Comparison of ENCODE assay signal across 12 mouse cellular contexts in genomic region chr16:37728674-37729073, GRCm38 (mm10). TPM values are rescaled to one million over a fixed set of nuclear protein-coding genes. Genes with fewer than 3 reads are reported as not detected.
DNase-seq lines count a peak whose midpoint lies in the region; ATAC-seq lines count a peak whose summit lies in the region.
"Had no signal": no experiment of that assay in that cellular context is flagged by ENCODE, and none has a peak within 500 bp of the region (broad histone marks: within the 10 kb centered on the region; RNA-seq: fewer than 3 reads in every experiment).

No protein-coding gene starts in this region.

- no peak overlapping the region for H3K4me3 ChIP-seq in limb, embryonic 13.5 days
- H3K4me3 ChIP-seq in midbrain, embryonic 15.5 days, result no peak overlapping the region
- H3K4me3 ChIP-seq: hindbrain, embryonic 13.5 days; liver, embryonic 12.5 days; midbrain, embryonic 13.5 days had no signal

- H3K27ac ChIP-seq in limb, embryonic 13.5 days, result peak overlapping the region; percentile 33; the same call in 1 of the 2 replicates
- H3K27ac ChIP-seq in midbrain, embryonic 15.5 days, result no peak overlapping the region
- H3K27ac ChIP-seq: hindbrain, embryonic 13.5 days; liver, embryonic 12.5 days; midbrain, embryonic 13.5 days had no signal

- DNase-seq in adrenal gland, adult 2 months, result peak; percentile 80
- no peak for DNase-seq in adrenal gland, adult 18-20 months (ENCODE audit: low spot score in 2 of 2)
- peak; percentile 59 for DNase-seq in MN1 (ENCODE audit: low spot score)
- DNase-seq in gastrocnemius, postnatal 25 days, result peak; percentile 61
- no peak for DNase-seq in left cerebral cortex, adult 9 months (ENCODE audit: low spot score in 2 of 2)
- DNase-seq in spleen, postnatal 14 days (ENCODE audit: low spot score in 2 of 2), result no peak
- DNase-seq: kidney, postnatal 25 days had no signal

- H3K9ac ChIP-seq in limb, embryonic 13.5 days, result no peak overlapping the region
- H3K9ac ChIP-seq in midbrain, embryonic 15.5 days, result no peak overlapping the region
- H3K9ac ChIP-seq: hindbrain, embryonic 13.5 days; liver, embryonic 12.5 days; midbrain, embryonic 13.5 days had no signal

- H3K27me3 ChIP-seq in limb, embryonic 13.5 days, result no peaks in the 10 kb centered on the region
- H3K27me3 ChIP-seq in midbrain, embryonic 15.5 days (replicated peaks), result no peaks in the 10 kb centered on the region
- H3K27me3 ChIP-seq: hindbrain, embryonic 13.5 days; liver, embryonic 12.5 days; midbrain, embryonic 13.5 days had no signal

- H3K4me1 ChIP-seq in limb, embryonic 13.5 days, result peaks cover 53% of the 10 kb centered on the region
- 0 out of 2 replicates have a peak, but pooled peaks cover 5% of the 10 kb centered on the region for H3K4me1 ChIP-seq in midbrain, embryonic 15.5 days
- H3K4me1 ChIP-seq: liver, embryonic 12.5 days had no signal

- no peaks in the 10 kb centered on the region for H3K36me3 ChIP-seq in limb, embryonic 13.5 days
- H3K36me3 ChIP-seq in midbrain, embryonic 15.5 days (replicated peaks), result no peaks in the 10 kb centered on the region
- H3K36me3 ChIP-seq: hindbrain, embryonic 13.5 days; liver, embryonic 12.5 days; midbrain, embryonic 13.5 days had no signal

- H3K4me2 ChIP-seq in limb, embryonic 13.5 days (replicated peaks), result no peak overlapping the region
- no peak overlapping the region for H3K4me2 ChIP-seq in midbrain, embryonic 15.5 days
- H3K4me2 ChIP-seq: hindbrain, embryonic 13.5 days; liver, embryonic 12.5 days; midbrain, embryonic 13.5 days had no signal

- no peaks in the 10 kb centered on the region for H3K9me3 ChIP-seq in limb, embryonic 13.5 days
- H3K9me3 ChIP-seq in midbrain, embryonic 15.5 days, result no peaks in the 10 kb centered on the region
- H3K9me3 ChIP-seq: hindbrain, embryonic 13.5 days; liver, embryonic 12.5 days; midbrain, embryonic 13.5 days had no signal

- 60% methylated on average over 1 of the region's 1 CpGs for WGBS in limb, embryonic 13.5 days
- WGBS in midbrain, embryonic 15.5 days, result 81% methylated on average over 1 of the region's 1 CpGs

- ATAC-seq in limb, embryonic 13.5 days (ENCODE audit: low FRiP score, low read depth), result no peak
- no peak for ATAC-seq in midbrain, embryonic 15.5 days (replicated peaks)
- ATAC-seq: liver, embryonic 12.5 days; midbrain, embryonic 13.5 days had no signal

RNA-seq across cellular contexts. Expression of gene Fstl1, which starts 48.0 kb away (rescaled TPM):
- total RNA-seq in adrenal gland, adult 2 months (2021), result 10 to 100 TPM; 39.3 to 56.7 TPM
- polyA plus RNA-seq in adrenal gland, adult 2 months (2012; rRNA removed), result 8.0 and 8.6 TPM in 2 replicates
- 10 to 100 TPM; 27.9 to 57.9 TPM for total RNA-seq in adrenal gland, adult 18-20 months (2021)
- 100 to 1,000 TPM in 1 of 2 experiments, 10 to 100 TPM in 1; 90.0 to 135 TPM for total RNA-seq in gastrocnemius, postnatal 25 days (2021)
- 714 and 731 TPM in 2 replicates for polyA plus RNA-seq in limb, embryonic 13.5 days (2015; fragmentation: Nextera tagmentation; extraction: Ambion mirVana)
- polyA plus RNA-seq in midbrain, embryonic 15.5 days (2015; fragmentation: Nextera tagmentation; extraction: Ambion mirVana), result 85.4 and 85.6 TPM in 2 replicates

Comparison
In these comparisons a context has a peak if more than half of its experiments do, and no peak if none do; other contexts are left out.
1. DNase-seq: peak in adrenal gland, adult 2 months (single experiment), MN1 (single experiment) and gastrocnemius, postnatal 25 days (single experiment); none in adrenal gland, adult 18-20 months (0 of 2), left cerebral cortex, adult 9 months (0 of 2) and spleen, postnatal 14 days (0 of 2).